Mouse (Mus musculus) embryonic facial prominence, embryonic 14.5 days (tissue): ENCODE data around the gene Palm. TPM values are rescaled to one million over a fixed set of nuclear protein-coding genes. Genes with fewer than 3 reads are reported as not detected.

Experiments used
- ATAC-seq: fragments of 200-750 bp; cut with Nextera tagmentation; 2 replicates; pipeline ENCODE4 v1.8.0; 2017; ENCODE audit warnings: low read depth, moderate number of reproducible peaks, moderate TSS enrichment
- DNase-seq: peaks from one replicate; pipeline ENCODE4 v3.0.0-alpha.2; 2015; ENCODE audit warnings: low spot score
- H3K27ac ChIP-seq: fragments of 300-500 bp; sonication (generic); replicated peaks from 2 replicates; pipeline ENCODE4 v1.5.1; 2014; ENCODE audit warnings: low read depth, mild to moderate bottlenecking, low read length, moderate library complexity
- H3K27me3 ChIP-seq: fragments of 300-500 bp; sonication (generic); replicated peaks from 2 replicates; pipeline ENCODE4 v1.6.1; 2014; ENCODE audit warnings: low read length; ENCODE audit not compliant: control insufficient read depth, insufficient read depth
- H3K36me3 ChIP-seq: fragments of 300-500 bp; sonication (generic); 2 replicates; pipeline ENCODE4 v1.6.1; 2014; ENCODE audit warnings: low read length, mixed read lengths; ENCODE audit not compliant: control insufficient read depth, insufficient read depth
- H3K4me1 ChIP-seq: fragments of 300-500 bp; sonication (generic); 2 replicates; pipeline ENCODE4 v1.6.1; 2014; ENCODE audit warnings: antibody characterized with exemption, low read length; ENCODE audit not compliant: control insufficient read depth, insufficient read depth
- H3K4me2 ChIP-seq: fragments of 300-500 bp; sonication (generic); 2 replicates; pipeline ENCODE4 v1.6.1; 2014; ENCODE audit warnings: low read depth, mild to moderate bottlenecking, low read length, moderate library complexity, mixed read lengths
- H3K4me3 ChIP-seq: fragments of 300-500 bp; sonication (generic); 2 replicates; pipeline ENCODE4 v1.5.1; 2014; ENCODE audit warnings: low read depth, mild to moderate bottlenecking, low read length
- H3K9ac ChIP-seq: fragments of 300-500 bp; sonication (generic); 2 replicates; pipeline ENCODE4 v1.6.1; 2014; ENCODE audit warnings: low read depth, mild to moderate bottlenecking, low read length, moderate library complexity, mixed read lengths
- H3K9me3 ChIP-seq: fragments of 300-500 bp; sonication (generic); 2 replicates; pipeline ENCODE4 v1.6.1; 2016; ENCODE audit warnings: low read length; ENCODE audit not compliant: control insufficient read depth
- WGBS: fragments of 180-500 bp; shearing (Covaris S2); extraction: QIAGEN DNeasy Blood & Tissue Kit; methylation state at CpG from one replicate; pipeline ENCODE4 v1.1.7; 2014; 5-methylcytosine and 5-hydroxymethylcytosine counted together
- polyA plus RNA-seq: library from polyadenylated mRNA; unstranded; fragments of >200 nt; fragmentation: Nextera tagmentation; extraction: Ambion mirVana; gene quantifications from 2 replicates; pipeline ENCODE4 v1.2.1, GENCODE M21; 2014

The Palm gene
- polyA plus RNA-seq, 1 experiment from 2014 or later = 62.5 TPM

DNA sequence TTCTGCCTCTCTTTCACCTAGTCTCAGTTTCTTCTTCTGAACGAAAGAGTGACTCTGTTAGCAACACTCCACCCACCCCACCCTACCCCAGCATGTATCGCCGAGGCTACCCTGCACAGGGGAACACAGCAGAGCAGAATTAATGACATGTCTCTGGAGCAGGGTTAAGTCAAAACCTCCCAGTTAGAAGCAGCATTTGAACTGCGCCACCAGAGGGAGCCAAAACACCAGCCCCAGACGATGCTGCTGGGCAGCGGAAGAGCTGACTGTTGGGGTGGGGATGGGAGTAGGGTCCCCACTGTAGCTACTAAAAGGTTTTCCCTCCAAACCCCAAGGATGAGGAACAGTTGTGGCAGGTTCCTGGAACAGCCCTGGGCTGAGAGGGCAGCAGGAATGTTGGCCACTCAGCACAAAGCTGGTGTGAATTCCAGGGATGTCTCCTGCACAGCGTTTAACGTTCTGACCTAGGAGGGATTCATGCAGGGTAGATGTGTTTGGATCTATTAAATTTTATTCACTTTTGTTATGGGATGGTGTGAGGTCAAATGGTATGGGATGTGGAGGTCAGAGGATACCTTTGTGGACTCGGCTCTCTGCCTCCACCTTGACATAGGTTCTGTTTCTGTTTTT lies 41.5 kb downstream of the Palm start:
- H3K4me1 ChIP-seq = no peaks in the 10 kb centered on the region
- no peak overlapping the region for H3K4me2 ChIP-seq
- H3K27me3 ChIP-seq = no peaks in the 10 kb centered on the region
- ATAC-seq (peak; percentile 70), DNase-seq (peak; percentile 72)
- H3K27ac ChIP-seq = no peak overlapping the region
- 24% methylated on average over 9 of the region's 9 CpGs for WGBS
- H3K4me3 ChIP-seq = no peak overlapping the region
- no peak overlapping the region for H3K9ac ChIP-seq
- no peaks in the 10 kb centered on the region for H3K36me3 ChIP-seq
- H3K9me3 ChIP-seq = no peaks in the 10 kb centered on the region

DNA sequence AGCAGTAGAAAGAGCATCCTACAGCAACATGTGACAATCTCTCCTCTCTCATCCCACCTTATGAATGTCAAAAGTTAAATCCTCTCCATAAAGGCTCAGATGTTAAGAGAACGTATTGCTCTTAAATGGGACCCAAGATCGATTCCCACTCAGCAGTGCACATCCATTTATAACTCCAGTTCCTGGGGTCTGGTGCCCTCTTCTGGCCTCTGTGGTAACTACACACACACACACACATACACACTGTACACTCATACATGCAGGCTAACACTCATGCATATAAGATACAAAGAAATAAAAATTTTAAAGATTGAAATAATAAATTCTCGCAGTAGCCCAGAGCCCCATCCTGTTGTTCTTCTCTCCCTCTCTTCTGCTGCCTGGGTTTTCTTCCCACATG lies 43.5 kb downstream of the Palm start:
- 97% methylated on average over 3 of the region's 3 CpGs for WGBS
- Histone ChIP-seq H3K4me2 (no peak overlapping the region), H3K36me3 (no peaks in the 10 kb centered on the region), H3K27me3 (no peaks in the 10 kb centered on the region), H3K27ac (no peak overlapping the region), H3K4me3 (no peak overlapping the region), H3K9ac (no peak overlapping the region), H3K4me1 (peaks cover 9% of the 10 kb centered on the region; the same call in 1 of the 2 replicates), H3K9me3 (no peaks in the 10 kb centered on the region)
- ATAC-seq (no peak), DNase-seq (no peak)

DNA sequence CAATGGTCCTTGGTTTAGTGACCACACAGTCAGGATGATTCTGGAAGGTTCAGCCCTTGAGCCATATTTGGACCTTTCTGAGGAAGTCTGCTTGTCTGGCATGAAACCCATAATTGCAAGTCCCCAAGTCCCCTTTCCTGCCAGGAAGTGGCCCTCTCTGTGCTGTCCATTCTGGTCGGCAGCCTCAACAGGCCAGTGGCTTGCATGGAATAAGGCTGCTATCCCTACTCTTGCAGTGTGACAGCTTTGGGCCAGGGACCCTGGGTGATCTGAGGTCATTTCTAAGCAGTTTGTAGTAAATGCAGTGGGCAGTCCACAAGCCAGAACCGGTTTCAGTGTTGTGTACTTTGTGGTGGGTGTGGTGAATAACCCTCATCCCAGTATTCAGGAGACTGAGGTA lies 44.8 kb downstream of the Palm start:
- Histone ChIP-seq H3K4me1 (peaks cover 13% of the 10 kb centered on the region), H3K27me3 (no peaks in the 10 kb centered on the region), H3K4me3 (no peak overlapping the region), H3K27ac (no peak overlapping the region), H3K4me2 (no peak overlapping the region), H3K9ac (no peak overlapping the region), H3K9me3 (no peaks in the 10 kb centered on the region), H3K36me3 (no peaks in the 10 kb centered on the region)
- DNase-seq (no peak), ATAC-seq (no peak)
- WGBS = 58% methylated on average over 2 of the region's 2 CpGs

DNA sequence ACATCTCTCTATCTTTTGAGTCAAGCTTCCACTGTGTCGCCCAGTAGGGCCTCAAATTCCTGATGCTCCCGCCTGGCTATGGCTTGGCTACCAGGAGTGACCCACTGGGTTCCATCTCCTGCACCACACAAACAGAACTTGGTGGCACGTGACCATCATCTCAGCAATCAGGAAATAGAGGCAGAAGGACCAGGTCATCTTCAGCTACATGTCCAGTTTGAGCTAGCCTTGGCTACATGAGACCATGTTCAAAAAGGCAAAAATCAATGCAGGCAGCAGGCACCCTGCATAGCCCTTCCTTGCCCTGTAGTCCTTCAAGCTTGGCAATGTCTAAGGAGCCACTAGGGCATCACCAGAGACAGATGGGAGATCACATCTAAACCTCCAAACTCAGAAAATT lies 46.7 kb downstream of the Palm start:
- H3K4me1 ChIP-seq = peaks cover 21% of the 10 kb centered on the region
- H3K4me2 ChIP-seq = peak overlapping the region; percentile 76
- H3K9me3 ChIP-seq = no peaks in the 10 kb centered on the region
- H3K27ac ChIP-seq = peak overlapping the region; percentile 95
- H3K4me3 ChIP-seq = no peak overlapping the region
- no peaks in the 10 kb centered on the region for H3K27me3 ChIP-seq
- DNase-seq (no peak), ATAC-seq (no peak)
- WGBS = 87% methylated on average over 3 of the region's 3 CpGs
- H3K36me3 ChIP-seq = no peaks in the 10 kb centered on the region
- H3K9ac ChIP-seq = no peak overlapping the region

DNA sequence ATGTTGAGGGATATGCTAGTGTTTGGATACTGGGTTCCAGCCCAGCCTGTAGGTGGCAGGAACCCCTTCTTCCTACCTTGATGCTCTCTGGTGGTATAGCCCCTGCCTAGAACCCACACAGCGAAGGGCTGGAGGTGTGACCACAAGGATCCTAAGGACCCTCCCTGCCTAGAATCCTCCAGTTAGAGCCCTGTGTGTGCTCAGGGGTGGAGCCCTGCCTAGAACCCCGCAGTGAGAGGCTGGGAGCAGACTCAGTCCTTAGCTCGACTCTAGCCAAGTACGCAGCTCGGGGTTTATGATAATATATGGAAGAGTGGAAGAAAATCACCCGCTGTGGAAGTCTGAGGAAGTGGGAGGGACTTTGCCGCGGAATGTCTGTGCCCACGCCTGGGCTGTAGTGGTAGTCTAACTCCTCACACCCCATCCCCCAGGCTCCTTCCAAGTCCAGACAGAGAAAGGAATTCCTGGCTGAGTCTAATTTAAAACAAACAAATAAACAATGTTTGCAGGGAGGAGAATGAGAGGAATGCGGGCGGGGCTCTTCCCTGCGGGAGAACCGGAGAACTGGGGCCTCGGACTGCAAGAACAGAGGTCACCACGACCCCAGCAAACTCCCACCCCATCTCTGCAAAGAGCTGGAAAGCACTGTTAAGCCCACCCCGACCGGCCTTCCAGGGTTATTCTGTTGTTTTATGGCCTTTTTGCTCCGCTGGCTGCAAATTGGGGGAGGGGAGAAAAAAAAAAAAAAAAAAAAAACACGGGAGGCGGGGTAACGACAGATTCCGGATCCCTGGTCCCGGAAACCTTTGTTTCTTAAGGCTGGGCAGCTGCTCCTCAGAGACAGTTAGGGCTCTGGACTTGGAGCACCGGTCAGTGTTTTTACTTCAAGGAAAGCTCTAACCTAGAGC lies 47.5 kb downstream of the Palm start:
- peak overlapping the region; percentile 95 for H3K27ac ChIP-seq
- H3K9me3 ChIP-seq = no peaks in the 10 kb centered on the region
- H3K4me3 ChIP-seq = peak overlapping the region; percentile 39
- H3K4me1 ChIP-seq = peaks cover 21% of the 10 kb centered on the region
- H3K9ac ChIP-seq = peak overlapping the region; percentile 62
- under 1% methylated on average over 24 of the region's 24 CpGs for WGBS
- H3K4me2 ChIP-seq = peak overlapping the region; percentile 76
- ATAC-seq (peak; percentile 94), DNase-seq (peak; percentile 95)
- H3K27me3 ChIP-seq = no peaks in the 10 kb centered on the region
- no peaks in the 10 kb centered on the region for H3K36me3 ChIP-seq

DNA sequence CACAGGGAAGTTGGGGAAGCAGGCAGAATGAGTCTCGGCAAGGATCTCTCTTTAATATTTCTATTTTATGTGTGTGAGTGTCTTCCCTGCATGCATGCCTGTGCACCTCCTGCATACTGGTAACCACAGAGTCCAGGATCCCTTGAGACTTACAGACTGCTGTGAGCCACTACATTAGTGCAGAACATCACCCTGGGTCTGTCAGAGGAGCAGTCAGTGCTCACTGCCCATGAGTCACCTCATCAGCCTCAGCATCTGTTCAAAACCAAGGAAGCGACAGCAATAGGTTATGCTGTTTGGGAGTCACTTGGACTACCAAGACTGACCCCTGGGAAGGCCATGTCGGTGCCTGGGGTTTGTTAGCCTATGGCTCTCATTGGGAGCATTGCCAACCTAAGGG lies 49.0 kb downstream of the Palm start:
- Histone ChIP-seq H3K36me3 (no peaks in the 10 kb centered on the region), H3K4me3 (no peak overlapping the region), H3K27ac (peak overlapping the region; percentile 13; the same call in 1 of the 2 replicates), H3K9me3 (no peaks in the 10 kb centered on the region), H3K9ac (no peak overlapping the region), H3K27me3 (no peaks in the 10 kb centered on the region), H3K4me1 (peaks cover 21% of the 10 kb centered on the region), H3K4me2 (no peak overlapping the region)
- ATAC-seq (no peak), DNase-seq (no peak)
- WGBS = 67% methylated on average over 3 of the region's 3 CpGs

DNA sequence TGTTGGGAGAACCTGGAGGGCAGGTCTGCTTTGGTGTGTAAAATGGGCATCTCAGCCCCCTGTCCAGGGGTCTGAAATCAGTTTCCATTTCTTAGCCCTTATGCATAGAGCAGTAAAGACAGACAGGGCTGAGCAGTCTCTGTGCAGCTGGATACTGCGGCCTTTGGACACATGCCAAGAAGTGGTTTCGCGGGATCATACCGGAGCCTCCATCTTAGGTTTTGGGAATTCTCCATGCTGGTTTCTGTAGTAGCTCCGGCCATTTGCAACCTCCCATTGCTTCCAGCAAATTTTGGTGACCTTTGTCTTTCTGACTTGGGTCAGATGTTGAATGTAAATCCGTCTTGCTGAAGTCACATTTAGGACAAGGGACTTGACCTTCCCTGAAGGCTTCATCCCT lies 50.1 kb downstream of the Palm start:
- peak; percentile 74 for DNase-seq
- H3K27ac ChIP-seq = no peak overlapping the region
- H3K9me3 ChIP-seq = no peaks in the 10 kb centered on the region
- H3K36me3 ChIP-seq = no peaks in the 10 kb centered on the region
- peaks cover 21% of the 10 kb centered on the region for H3K4me1 ChIP-seq
- no peak for ATAC-seq
- 40% methylated on average over 6 of the region's 6 CpGs for WGBS
- H3K27me3 ChIP-seq = no peaks in the 10 kb centered on the region
- no peak overlapping the region for H3K4me3 ChIP-seq
- no peak overlapping the region for H3K9ac ChIP-seq
- H3K4me2 ChIP-seq = no peak overlapping the region

DNA sequence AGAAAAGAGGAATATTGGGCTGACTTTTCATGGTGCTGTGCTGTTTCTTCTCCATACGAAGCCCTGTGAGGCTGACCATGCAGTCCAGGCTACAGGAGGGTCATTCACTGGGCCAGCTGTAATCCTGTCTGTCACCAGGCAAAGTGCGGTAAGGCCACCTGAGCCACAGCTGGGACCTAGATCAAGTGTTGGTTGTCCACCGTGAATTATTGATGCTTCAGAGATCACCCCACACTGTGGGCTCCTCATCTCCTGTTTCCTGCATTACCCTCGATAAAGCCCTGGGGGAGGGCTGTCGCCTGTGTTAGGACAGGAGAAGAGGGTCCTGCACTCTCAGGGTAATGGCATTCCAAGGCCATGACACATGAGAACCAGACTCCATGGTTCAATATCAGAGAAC lies 53.2 kb downstream of the Palm start:
- no peak for ATAC-seq
- WGBS = 53% methylated on average over 5 of the region's 5 CpGs

More for the DNA sequence above, 53.2 kb downstream of the Palm start:
- DNase-seq = no peak
- Histone ChIP-seq H3K4me2 (no peak overlapping the region), H3K27me3 (no peaks in the 10 kb centered on the region), H3K36me3 (no peaks in the 10 kb centered on the region), H3K9me3 (no peaks in the 10 kb centered on the region), H3K4me3 (no peak overlapping the region), H3K27ac (no peak overlapping the region), H3K9ac (no peak overlapping the region), H3K4me1 (peaks cover 19% of the 10 kb centered on the region)
